Mouse (Mus musculus) kidney, postnatal 0 days (tissue): ENCODE data around the gene Ccm2. TPM values are rescaled to one million over a fixed set of nuclear protein-coding genes. Genes with fewer than 3 reads are reported as not detected.
A peak's percentile ranks its signal among the peaks of the same experiment; 100 is the strongest.

ENCODE experiments used
- ATAC-seq: fragments of 200-750 bp; cut with Nextera tagmentation; replicated peaks from 2 replicates; pipeline ENCODE4 v1.8.0; 2017; ENCODE audit warnings: low read depth, moderate number of reproducible peaks, moderate TSS enrichment, moderate library complexity; ENCODE audit not compliant: low FRiP score
- DNase-seq: peaks from one replicate; pipeline ENCODE4 v3.0.0-alpha.2; 2016; ENCODE audit warnings: low spot score
- H3K27ac ChIP-seq: fragments of 300-500 bp; sonication (generic); 2 replicates; pipeline ENCODE4 v1.5.1; 2014; ENCODE audit warnings: mild to moderate bottlenecking
- H3K27me3 ChIP-seq: fragments of 300-500 bp; sonication (generic); 2 replicates; pipeline ENCODE4 v1.6.1; 2014; ENCODE audit warnings: low read length, mixed read lengths; ENCODE audit not compliant: insufficient read depth
- H3K36me3 ChIP-seq: fragments of 300-500 bp; sonication (generic); 2 replicates; pipeline ENCODE4 v1.6.1; 2014; ENCODE audit warnings: low read length, mixed read lengths; ENCODE audit not compliant: insufficient read depth
- H3K4me1 ChIP-seq: fragments of 300-500 bp; sonication (generic); replicated peaks from 2 replicates; pipeline ENCODE4 v1.6.1; 2014; ENCODE audit warnings: antibody characterized with exemption, low read length, mixed read lengths; ENCODE audit not compliant: insufficient read depth
- H3K4me2 ChIP-seq: fragments of 300-500 bp; sonication (generic); 2 replicates; pipeline ENCODE4 v1.6.1; 2014; ENCODE audit warnings: mild to moderate bottlenecking, low read length, moderate library complexity, mixed read lengths
- H3K4me3 ChIP-seq: fragments of 300-500 bp; sonication (generic); replicated peaks from 2 replicates; pipeline ENCODE4 v1.5.1; 2014; ENCODE audit warnings: low read depth, low read length
- H3K9ac ChIP-seq: fragments of 300-500 bp; sonication (generic); 2 replicates; pipeline ENCODE4 v1.6.1; 2014; ENCODE audit warnings: low read depth, low read length
- H3K9me3 ChIP-seq: fragments of 300-500 bp; sonication (generic); replicated peaks from 2 replicates; pipeline ENCODE4 v1.6.1; 2016; ENCODE audit warnings: low read length, inconsistent platforms, mixed read lengths
- CTCF ChIP-seq: IDR thresholded peaks from 2 replicates; pipeline ENCODE4 v1.5.1; 2016; ENCODE audit warnings: antibody characterized with exemption, low read depth, mild to moderate bottlenecking, moderate library complexity
- WGBS: fragments of 180-500 bp; shearing (Covaris S2); extraction: QIAGEN DNeasy Blood & Tissue Kit; methylation state at CpG from one replicate; pipeline ENCODE4 v1.1.7; 2014; 5-methylcytosine and 5-hydroxymethylcytosine counted together
- polyA plus RNA-seq: library from polyadenylated mRNA; unstranded; fragments of >200 nt; fragmentation: Nextera tagmentation; extraction: Ambion mirVana; gene quantifications from 2 replicates; pipeline ENCODE4 v1.2.1, GENCODE M21; 2015

The Ccm2 gene
- polyA plus RNA-seq, 1 experiment from 2014 or later: 63.8 TPM

DNA sequence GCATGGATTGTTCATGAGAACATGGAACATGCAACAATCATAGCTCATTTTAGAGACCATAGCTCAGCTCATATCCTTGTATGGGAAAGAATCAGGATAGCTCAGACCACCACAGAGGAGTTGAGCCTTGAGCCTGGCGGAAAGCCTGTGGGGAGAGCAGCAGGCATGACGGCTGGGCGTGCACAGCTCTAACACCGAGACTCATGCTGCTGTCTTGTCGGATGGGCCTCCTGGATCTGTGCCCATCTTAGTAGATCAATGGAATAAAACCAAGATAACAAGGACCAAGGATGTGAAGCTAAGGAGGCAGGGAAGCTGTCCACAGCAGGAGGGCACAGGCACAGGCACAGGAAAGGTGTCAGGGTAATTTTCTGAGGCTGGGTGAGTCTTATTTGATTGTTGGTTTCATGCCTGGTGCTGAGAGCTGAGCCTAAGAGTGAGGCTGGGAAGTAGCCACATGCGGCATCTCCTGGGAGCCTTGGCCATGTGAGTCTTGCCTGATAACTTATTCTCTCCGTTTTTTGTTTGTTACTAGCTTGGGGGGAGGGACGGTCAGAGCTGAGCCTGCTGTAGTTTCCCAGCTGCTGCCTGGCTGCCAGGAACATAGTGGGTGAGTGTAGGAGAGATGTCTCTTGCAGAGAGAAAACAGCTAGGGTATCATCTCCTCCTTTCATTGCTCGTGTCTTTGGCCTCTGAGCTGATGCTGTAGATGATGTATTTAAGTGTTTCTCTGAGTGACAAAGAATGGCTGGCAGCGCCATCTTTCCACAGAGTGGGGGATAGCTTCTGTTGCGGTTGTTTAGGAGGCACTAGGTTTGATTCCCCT lies 22.1 kb downstream of the Ccm2 start:
- no peak overlapping the region for H3K4me2 ChIP-seq
- no peaks in the 10 kb centered on the region for H3K9me3 ChIP-seq
- 57% methylated on average over 11 of the region's 11 CpGs for WGBS
- H3K4me1 ChIP-seq: no peaks in the 10 kb centered on the region
- DNase-seq (peak; percentile 34), ATAC-seq (no peak)
- no peak overlapping the region for H3K4me3 ChIP-seq
- TF ChIP-seq CTCF: peak; percentile 49; the same call in 1 of the 2 replicates
- no peaks in the 10 kb centered on the region for H3K27me3 ChIP-seq
- no peak overlapping the region for H3K27ac ChIP-seq
- H3K9ac ChIP-seq: no peak overlapping the region
- peaks cover 15% of the 10 kb centered on the region for H3K36me3 ChIP-seq

DNA sequence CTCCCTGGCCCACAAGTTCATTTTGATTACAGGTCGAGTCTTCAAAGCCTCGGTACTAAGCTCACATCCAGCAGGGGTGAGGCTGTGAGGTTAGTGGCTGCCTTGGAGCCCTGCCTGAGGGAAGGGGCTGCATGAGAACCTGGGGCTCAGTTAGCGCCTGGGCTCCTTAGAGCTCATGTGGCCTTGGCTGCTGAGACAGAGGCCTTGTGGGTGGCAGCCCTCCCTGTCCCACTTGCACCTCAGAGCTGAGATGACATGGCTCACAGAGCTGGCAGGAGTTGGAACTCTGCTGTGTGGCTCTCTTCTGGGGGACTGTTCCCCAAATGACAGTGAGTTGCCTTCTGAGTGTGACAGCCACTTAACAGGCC lies 22.7 kb downstream of the Ccm2 start:
- DNase-seq (no peak), ATAC-seq (no peak)
- Histone ChIP-seq H3K4me2 (no peak overlapping the region), H3K27ac (no peak overlapping the region), H3K9me3 (no peaks in the 10 kb centered on the region), H3K9ac (no peak overlapping the region), H3K4me1 (no peaks in the 10 kb centered on the region), H3K4me3 (no peak overlapping the region), H3K27me3 (no peaks in the 10 kb centered on the region), H3K36me3 (peaks cover 15% of the 10 kb centered on the region)
- 43% methylated on average over 3 of the region's 3 CpGs for WGBS
- TF ChIP-seq CTCF: no peak

DNA sequence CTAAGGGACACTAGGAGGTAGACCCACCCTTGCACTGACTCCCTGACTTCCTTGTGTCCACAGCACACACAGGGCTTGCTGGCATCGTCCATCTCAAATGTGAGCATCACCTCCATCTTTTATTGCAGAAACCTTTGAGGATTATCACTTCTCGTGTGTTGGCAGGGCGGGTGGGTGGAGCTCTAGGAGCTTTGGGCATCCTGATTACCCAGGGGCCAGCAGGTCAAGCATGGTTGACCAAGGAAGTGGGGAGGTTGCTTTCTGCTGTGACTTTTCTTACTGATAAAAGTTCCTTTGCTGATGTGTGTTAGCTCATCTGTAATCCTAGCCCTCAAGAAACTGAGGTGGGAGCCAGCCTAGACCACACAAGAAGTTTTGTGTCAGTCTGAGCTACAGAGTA lies 29.5 kb downstream of the Ccm2 start:
- no peak overlapping the region for H3K4me3 ChIP-seq
- DNase-seq (no peak), ATAC-seq (no peak)
- no peak overlapping the region for H3K27ac ChIP-seq
- no peaks in the 10 kb centered on the region for H3K9me3 ChIP-seq
- no peak for TF ChIP-seq CTCF
- 72% methylated on average over 3 of the region's 3 CpGs for WGBS
- H3K4me1 ChIP-seq: no peaks in the 10 kb centered on the region
- H3K9ac ChIP-seq: no peak overlapping the region
- no peak overlapping the region for H3K4me2 ChIP-seq
- peaks cover 3% of the 10 kb centered on the region; the same call in 1 of the 2 replicates for H3K36me3 ChIP-seq
- no peaks in the 10 kb centered on the region for H3K27me3 ChIP-seq

DNA sequence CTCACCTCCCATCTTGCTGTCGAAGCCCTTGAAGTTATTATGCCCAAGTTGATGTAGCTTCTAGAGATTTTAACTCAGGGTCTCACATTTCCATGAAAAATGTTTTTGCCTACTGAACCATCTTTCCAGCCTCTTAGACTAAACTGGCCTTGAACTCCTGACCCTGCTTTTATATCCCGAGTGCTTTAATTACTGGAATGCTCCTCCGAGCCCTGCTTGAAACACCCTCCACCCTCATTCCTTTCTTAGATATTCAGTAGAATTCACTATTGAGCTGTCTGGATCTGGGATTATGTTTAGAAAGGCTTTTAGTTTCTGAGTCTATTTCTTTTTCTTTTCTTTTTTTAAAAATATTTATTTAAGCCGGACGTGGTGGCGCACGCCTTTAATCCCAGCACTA lies 32.7 kb downstream of the Ccm2 start:
- ATAC-seq (no peak), DNase-seq (no peak)
- no peak overlapping the region for H3K9ac ChIP-seq
- peaks cover 1% of the 10 kb centered on the region; the same call in 1 of the 2 replicates for H3K36me3 ChIP-seq
- H3K4me3 ChIP-seq: no peak overlapping the region
- H3K9me3 ChIP-seq: no peaks in the 10 kb centered on the region
- no peak for TF ChIP-seq CTCF
- no peaks in the 10 kb centered on the region for H3K27me3 ChIP-seq
- 84% methylated on average over 7 of the region's 7 CpGs for WGBS
- no peak overlapping the region for H3K4me2 ChIP-seq
- no peaks in the 10 kb centered on the region for H3K4me1 ChIP-seq
- no peak overlapping the region for H3K27ac ChIP-seq

DNA sequence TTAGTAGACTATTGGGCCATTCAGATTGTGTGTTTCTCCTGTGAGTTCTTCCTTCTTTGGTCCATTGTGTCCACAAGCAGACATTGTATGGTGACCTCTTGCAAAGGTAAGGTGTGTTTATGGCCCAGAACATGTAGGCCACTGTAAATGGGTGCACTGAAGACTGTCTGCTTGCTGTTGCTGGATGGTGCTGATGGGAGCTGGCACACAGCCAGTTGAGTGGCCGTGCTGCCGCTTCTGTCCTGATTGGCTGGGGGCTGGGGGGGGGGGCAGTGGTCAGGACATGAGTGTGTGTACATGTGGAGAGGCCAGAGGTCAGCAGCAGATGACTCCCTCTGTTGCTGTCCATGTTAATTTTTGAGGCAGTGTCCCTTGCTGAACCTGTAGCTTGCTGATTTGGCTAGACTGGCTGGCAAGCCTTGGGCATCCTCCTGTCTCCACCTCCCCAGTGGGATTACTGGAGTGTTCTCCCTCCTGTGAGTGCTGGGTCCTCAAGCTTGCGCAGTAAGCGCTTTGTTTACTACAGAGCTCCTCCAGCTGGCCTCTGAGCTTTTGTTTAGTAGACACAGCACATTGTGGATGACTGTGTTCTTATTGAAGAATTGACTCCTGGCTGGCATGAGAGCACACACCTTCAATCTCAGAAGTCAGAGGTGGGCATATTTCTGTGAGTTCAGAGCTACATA lies 33.5 kb downstream of the Ccm2 start:
- TF ChIP-seq CTCF: no peak
- H3K27ac ChIP-seq: no peak overlapping the region
- H3K4me2 ChIP-seq: no peak overlapping the region
- no peak overlapping the region for H3K9ac ChIP-seq
- whole genome bisulfite sequencing: 82% methylated on average over 4 of the region's 4 CpGs
- DNase-seq (no peak), ATAC-seq (no peak; the same call in 1 of the 2 replicates)
- H3K9me3 ChIP-seq: no peaks in the 10 kb centered on the region
- no peaks in the 10 kb centered on the region for H3K4me1 ChIP-seq
- no peak overlapping the region for H3K4me3 ChIP-seq
- H3K27me3 ChIP-seq: no peaks in the 10 kb centered on the region
- H3K36me3 ChIP-seq: peaks cover 9% of the 10 kb centered on the region; the same call in 1 of the 2 replicates

DNA sequence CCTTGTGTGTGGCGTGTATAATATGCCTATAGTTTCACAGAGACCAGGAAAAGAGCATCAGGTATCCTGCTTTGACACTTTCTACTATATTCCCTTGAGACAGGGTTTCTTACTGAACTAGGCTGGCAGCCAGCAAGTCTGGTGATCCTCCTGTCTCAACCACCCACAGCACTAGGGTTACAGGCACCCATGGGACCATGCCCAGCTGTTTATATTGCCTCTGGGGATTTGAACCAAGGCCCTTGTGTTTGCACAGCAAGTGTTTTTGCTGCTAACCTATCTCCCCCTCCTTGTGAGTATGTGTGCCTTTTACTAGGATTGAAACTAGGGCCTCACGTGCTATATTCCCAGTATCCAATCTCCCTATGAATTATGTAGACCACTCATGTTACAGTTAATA lies 34.9 kb downstream of the Ccm2 start:
- no peak overlapping the region for H3K4me2 ChIP-seq
- no peak overlapping the region for H3K4me3 ChIP-seq
- no peaks in the 10 kb centered on the region for H3K9me3 ChIP-seq
- no peak overlapping the region for H3K9ac ChIP-seq
- H3K27me3 ChIP-seq: no peaks in the 10 kb centered on the region
- no peak for ATAC-seq
- WGBS: 88% methylated on average over 2 of the region's 2 CpGs
- TF ChIP-seq CTCF: no peak
- no peak for DNase-seq
- H3K27ac ChIP-seq: no peak overlapping the region
- H3K4me1 ChIP-seq: no peaks in the 10 kb centered on the region
- peaks cover 16% of the 10 kb centered on the region; the same call in 1 of the 2 replicates for H3K36me3 ChIP-seq
